Mouse (Mus musculus) ovary, adult 18-20 months (tissue): ENCODE results near the gene Arhgap31.
"Not testable (repeated sequence)": the region's sequence is repeated elsewhere in the genome, so short reads cannot be mapped to it uniquely, and the experiment has no call there.

Source experiments
- DNase-seq: peaks from one replicate; pipeline ENCODE4 v3.0.0; 2022; ENCODE audit warnings: low spot score, mixed read lengths

The Arhgap31 gene

DNA sequence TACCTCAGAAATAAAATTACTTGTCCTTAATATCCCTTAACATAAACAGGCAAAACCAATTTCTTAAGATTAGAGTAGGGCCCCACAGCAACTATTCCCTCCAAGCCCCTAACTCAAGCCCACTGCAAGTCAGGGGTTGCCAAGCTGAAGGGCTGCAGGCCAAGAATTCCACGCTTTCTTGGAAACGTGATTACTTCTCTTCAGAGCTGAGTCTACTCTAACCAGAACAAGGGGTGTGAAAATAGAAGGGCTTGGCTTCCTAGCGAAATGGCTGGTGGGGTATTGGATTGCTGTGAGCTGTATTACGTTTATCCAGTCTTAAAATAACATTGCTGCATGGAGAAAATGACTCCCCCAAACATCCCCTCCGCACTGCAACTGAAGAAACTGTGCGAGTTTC, 25.4 kb downstream of the Arhgap31 start:
- no peak for DNase-seq

DNA sequence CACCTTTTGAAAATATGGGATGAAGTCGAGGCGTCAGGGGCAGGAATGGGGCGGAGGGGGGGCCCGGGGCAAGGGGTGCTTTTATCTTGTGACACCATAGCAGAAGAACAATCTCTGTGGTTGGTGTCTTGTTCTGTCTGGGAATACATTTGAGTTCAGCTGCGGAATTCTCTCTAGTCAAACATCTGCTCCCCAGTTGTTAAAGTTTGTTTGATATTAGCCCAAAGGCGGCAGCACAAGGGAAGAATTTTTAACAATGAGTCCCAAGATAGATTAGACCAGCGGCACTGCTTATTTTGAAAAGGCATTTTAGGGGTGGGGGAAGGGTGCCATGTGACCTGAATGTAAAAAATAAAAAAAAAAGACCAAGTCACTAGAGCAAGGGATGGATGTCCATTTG, 30.0 kb downstream of the Arhgap31 start:
- DNase-seq, result no peak

DNA sequence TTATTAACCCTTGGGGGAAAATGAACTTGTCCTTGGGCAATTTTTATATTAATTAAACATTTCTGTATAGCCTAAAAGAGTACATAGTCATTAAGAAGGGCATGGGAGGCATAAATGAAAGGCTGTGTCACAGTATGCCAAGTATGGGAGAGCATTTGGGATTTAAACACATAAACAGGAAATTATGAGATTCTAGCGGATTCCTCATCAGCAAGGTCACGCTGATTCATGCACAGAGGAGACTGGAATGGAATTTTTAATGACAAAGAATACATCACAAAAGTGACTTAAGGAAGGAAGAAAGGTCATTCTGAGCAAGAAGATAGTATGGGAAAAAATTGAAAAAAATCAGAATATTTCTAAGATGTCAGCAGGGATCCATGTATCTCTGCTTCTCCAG, 31.8 kb downstream of the Arhgap31 start:
- no peak for DNase-seq

DNA sequence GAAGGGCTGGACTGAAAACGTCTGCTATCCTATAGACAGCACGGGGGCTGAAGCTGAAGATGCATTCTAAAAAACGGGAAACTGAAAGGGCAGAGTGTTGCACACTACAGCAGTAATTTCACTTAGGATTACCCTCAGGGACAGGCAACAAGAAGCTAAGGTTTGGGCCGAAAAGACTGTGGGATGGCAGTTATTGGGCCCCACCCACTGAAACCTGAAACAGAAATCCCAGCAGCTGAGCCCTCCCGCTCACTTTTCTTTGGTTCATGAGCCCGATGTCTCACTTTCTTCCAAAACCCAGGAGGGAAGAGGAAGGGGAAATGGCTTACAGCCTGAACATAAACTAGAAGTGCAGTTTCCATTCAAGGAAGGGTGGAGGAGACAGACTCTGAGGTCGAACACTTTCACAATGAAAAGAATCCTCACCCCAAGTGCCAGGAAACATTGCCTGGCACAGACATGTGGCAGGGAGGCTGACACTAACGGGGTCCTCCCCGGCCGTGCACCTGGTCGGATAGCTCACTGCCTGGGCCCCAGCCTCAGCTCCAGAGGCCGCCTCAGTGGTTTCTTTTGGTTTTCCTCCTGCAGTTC, 33.5 kb downstream of the Arhgap31 start:
- DNase-seq, result no peak

DNA sequence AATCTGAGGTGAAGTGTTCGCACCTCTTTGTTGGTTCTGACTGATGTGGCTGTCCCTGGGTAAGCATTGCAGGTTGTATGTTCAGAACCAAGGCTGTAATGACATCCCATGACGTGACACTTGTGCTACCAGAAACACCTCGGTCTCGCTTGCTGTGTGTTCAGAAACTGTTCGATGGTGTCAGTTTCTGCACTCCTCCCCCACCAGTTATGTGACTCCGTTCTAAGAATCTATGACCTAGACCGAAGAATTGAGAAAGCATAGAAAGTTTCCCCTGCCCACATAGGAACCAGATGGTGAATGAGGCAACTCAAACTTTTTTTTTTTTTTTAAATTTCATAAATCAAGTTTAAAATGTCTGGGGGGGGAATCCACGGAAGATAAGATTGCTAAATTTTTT, 34.2 kb downstream of the Arhgap31 start:
- no peak for DNase-seq

GRCm38 (mm10) chr16:38677941-38678340, 35.1 kb downstream of the Arhgap31 start:
- not testable (repeated sequence) for DNase-seq

DNA sequence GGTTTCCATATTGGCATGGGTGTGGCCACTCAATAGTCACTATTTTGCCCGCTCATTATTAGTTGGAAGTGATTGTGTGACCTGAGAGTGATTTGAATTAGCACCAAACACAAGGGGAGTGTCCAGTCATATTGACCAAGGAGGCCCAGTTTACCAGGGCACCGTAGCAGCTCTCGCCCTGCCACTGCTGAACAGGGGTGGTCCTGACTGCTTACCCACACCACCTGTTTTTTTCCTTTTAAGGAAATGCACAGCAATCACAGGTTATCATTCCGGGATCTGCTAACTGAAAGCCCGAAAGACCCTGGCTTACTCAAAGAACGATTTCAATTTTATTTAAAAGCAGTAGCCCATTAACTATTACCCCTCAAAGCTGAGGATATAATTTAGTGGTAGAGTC, 35.9 kb downstream of the Arhgap31 start:
- no peak for DNase-seq

GRCm38 (mm10) chr16:38676647-38677046, 36.4 kb downstream of the Arhgap31 start:
- DNase-seq, result no peak

- no peak for DNase-seq
Measured at GRCm38 (mm10) chr16:38675600-38676335, 37.3 kb downstream of the Arhgap31 start.

- no peak for DNase-seq
Measured at GRCm38 (mm10) chr16:38674891-38675290, 38.2 kb downstream of the Arhgap31 start.

DNA sequence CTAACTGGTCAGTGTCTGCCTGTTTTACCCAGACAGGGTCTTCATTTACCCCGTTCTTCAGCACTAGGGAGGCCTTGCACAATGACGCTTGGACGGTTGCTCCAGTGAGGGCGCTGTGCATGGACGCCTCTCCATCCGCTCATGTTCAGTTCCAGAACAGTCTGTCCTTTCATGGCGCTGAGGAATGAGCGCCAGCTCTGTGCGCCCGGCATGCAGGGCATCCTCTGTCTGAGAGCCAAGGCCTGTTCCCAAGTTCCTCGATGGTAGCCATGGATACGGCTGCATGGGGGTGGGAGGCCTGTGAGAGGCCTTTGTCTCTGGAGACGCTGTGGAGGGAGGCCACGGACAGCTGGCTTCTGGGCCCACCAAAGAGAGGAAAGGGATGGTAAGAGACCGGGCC, 39.6 kb downstream of the Arhgap31 start:
- DNase-seq, result no peak

DNA sequence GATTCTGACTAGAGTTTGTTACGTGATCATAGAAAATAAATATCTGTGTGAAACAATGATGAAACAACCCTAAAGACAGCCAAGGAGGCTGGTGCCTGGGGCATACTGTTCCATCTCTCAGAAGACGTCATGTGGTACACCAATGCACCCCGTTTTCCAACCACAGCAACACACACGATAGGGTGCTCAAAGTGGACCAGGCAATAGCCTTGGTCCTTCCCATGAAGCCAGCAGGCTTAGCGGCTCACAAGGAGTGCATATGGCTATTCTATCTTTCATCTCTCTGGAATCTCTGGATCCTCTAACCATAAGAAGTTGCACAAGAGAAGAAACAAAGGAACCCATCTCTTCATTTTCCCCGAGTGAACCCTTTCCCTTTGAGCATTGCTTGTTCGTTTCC, 40.1 kb downstream of the Arhgap31 start:
- no peak for DNase-seq

- no peak for DNase-seq
Measured at GRCm38 (mm10) chr16:38672370-38672769, 40.7 kb downstream of the Arhgap31 start.

DNA sequence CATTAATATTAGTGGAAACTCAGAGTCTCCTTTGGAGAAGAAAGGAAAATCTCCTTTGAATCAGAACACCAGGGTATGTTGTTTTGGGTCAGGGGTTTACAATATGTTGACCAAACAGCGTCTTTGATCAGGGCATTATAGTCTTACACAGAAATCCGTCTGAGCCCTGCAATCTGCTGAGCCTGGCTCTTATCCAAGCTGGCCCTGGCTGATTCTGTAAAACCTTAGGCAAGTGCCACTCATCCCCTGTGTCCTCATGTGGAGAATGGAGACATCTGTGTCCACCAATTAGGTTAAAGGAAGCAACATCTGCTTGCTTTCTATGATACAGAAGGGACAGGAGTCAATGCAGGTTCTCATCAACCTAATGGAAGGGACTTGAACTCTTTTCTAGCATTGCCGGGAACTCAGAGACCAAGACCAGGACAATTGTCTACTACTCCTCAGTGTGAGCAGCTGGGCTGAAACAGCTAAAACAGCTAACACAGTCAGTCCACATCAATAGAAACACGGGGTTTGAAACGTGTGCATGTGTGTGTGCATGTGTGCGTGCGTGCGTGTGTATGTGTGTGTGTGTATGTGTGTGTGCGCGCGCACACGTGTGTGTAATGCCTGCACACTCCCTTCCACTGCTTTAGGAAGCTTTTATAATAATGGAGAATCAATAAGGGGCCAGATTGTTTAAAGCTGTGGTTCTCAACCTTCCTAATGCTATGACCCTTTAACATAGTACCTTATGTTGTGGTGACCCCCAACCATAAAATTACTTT, 42.3 kb downstream of the Arhgap31 start:
- DNase-seq, result no peak

GRCm38 (mm10) chr16:38668871-38669675, 44.0 kb downstream of the Arhgap31 start:
- no peak for DNase-seq

DNA sequence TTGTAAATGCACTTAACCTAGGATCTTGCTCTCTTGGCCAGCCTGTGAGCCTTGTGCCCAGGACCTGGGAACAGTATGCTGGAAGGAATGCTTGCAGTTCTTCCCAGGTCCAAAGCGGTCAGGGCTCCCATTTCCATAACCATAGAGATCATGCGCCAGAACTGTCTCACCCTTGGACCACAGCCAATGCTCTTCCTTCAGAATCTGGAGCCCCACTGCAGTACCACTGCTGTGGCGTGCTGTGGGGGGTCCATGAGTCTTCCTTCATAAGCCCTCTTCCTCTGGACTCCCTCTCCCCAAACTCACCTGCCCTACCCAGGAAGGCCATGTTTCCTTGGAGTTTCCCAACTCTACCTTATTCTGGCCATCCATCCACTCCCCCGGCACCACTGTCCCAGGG, 46.6 kb downstream of the Arhgap31 start:
- no peak for DNase-seq

- DNase-seq, result no peak
Measured at GRCm38 (mm10) chr16:38666016-38666415, 47.1 kb downstream of the Arhgap31 start.

GRCm38 (mm10) chr16:38662575-38662974, 50.5 kb downstream of the Arhgap31 start:
- DNase-seq, result no peak

- no peak for DNase-seq
Measured at GRCm38 (mm10) chr16:38654308-38654707, 58.8 kb downstream of the Arhgap31 start.

DNA sequence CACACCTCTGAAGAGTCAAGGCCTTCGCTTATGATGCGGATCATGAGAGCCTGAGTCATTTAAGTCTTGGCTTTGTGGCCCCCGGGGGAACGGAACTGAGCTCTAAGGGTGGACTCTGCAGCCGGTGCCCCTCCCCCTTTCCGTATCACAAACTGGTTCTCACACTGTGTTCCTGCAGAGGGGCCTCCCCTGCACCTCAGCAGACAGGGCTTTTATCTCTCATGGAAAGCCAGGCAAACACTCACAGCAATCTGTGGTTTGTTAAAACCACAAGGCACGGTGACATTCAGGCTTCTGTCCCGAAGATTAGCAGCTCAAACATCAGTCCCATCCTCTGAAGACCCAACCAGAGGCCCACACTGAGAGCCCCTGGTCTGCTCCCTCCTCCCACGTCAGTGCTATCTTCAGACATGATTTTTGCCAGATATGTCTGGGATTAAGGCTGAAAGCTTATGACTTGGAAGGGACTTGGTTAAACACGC, 59.6 kb downstream of the Arhgap31 start:
- DNase-seq, result peak; percentile 72

DNA sequence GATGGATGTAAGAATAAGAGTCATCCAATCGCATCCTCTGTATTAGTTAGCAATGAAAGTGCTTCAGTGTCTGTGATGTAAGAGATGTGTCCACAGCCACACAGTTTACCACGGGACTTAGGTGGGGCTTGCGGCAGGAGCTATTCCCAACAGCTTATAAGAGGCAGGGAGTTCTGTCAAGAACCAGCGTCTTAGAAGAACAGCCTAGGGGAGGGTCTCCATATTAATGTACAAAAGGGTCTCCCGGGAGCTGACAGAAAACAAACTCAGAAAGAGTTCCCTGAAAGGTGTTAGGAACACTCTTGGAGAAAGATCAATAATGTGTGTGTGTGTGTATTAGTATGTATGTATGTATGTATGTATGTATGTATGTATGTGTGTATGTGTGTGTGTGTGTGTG, 60.4 kb downstream of the Arhgap31 start:
- no peak for DNase-seq

GRCm38 (mm10) chr16:38651721-38652231, 61.3 kb downstream of the Arhgap31 start:
- DNase-seq, result no peak
